Mouse (Mus musculus): ENCODE measurements around the gene B230219D22Rik.
A peak's percentile ranks its signal among the peaks of the same experiment; 100 is the strongest.

Gene B230219D22Rik

DNA sequence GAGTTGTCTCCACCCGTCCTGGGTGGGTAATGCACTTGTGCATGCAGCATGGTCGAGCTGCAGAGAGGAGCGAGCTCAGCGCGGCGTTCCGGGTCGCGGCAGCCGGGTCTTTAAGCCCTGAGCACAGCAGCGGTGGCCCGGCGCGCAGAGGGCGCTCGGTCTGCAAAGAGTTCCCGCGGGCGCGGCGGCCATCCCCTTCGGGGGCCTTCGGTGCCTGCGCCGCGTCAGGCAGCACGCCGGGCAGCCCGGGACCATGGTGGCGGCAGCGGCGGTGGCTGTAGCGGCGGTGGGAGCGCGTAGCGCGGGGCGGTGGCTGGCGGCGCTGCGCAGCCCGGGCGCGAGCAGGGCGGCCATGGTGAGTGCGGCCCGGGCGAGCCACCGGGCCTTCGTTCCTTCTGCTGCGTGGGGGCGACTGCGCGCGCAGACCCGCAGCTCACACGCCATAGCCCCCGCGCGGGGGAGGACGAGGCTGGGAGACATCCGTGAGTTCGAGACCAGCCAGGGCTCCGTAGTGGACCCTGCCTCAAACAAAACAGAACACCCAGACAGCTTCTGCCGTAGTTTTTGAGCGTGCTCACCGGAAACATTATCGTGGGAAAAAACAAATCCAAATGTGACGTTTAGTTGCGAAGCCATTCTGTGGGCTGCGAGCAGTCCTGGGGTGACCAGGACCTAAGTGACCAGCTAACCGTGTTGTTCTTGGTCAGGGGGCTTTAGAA, 34.4 kb downstream of the B230219D22Rik start, which contains the start of gene Pcbd2:
Gene Pcbd2, plus strand, starts transcription at position 249 of the 719 bp plus-strand sequence.
- peak; percentile 88 for DNase-seq (ENCODE audit: low read depth)

GRCm38 (mm10) chr13:55727839-55728238, 34.9 kb downstream of the B230219D22Rik start:
- peak; percentile 83 for DNase-seq (ENCODE audit: low read depth)

GRCm38 (mm10) chr13:55730716-55731115, 37.8 kb downstream of the B230219D22Rik start:
- no peak for DNase-seq (ENCODE audit: low read depth)

GRCm38 (mm10) chr13:55732121-55732520, 39.2 kb downstream of the B230219D22Rik start:
- no peak for DNase-seq (ENCODE audit: low read depth)

- no peak for DNase-seq (ENCODE audit: low read depth)
Measured at GRCm38 (mm10) chr13:55733628-55734502, 40.9 kb downstream of the B230219D22Rik start.

DNA sequence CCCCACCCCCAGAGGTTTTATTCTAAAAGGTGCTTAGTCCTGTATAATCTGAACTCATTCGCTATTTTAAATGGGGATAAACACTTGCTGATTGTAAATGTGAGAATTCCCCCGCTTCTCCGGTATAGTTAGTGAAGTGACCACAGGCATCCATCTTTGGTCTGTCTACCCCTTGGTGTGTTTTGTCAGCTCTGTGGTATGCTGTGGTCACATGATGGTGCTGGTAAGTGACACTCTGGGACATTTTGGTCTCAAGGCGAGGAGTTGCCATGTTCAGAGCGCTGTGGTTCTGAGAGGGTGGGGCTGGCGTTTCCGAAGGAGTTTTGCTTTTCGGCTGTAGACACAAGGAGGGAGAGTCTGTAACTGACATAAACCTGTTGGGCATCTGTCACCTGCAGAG, 45.0 kb downstream of the B230219D22Rik start:
- DNase-seq (ENCODE audit: low read depth), result no peak

DNA sequence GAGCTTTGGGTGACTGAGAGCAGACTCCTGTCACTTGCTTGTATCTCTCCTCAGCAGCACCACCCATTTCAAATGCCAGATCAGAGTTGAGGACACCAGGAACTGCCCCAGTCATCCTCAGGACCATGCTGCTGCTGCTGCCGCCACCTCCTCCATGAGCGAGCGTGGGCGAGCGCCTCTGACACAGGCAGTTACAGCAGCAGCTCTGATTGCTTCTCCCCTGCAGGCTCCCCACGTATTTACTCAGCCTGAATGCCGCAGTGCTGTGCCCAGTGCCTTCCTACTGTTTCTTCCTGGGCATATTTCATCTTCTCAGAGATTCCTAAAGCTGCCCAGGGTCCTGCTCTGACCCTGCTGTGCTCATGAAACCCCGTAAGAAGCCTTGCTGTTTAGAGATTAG, 49.4 kb downstream of the B230219D22Rik start:
- no peak for DNase-seq (ENCODE audit: low read depth)

Data from NIH3T3 (cell line).